Mouse (Mus musculus): ENCODE results near the gene Robo1. TPM values are rescaled to one million over a fixed set of nuclear protein-coding genes. Genes with fewer than 3 reads are reported as not detected.

The Robo1 gene
- polyA plus RNA-seq, 1 experiment = 3.5 TPM

DNA sequence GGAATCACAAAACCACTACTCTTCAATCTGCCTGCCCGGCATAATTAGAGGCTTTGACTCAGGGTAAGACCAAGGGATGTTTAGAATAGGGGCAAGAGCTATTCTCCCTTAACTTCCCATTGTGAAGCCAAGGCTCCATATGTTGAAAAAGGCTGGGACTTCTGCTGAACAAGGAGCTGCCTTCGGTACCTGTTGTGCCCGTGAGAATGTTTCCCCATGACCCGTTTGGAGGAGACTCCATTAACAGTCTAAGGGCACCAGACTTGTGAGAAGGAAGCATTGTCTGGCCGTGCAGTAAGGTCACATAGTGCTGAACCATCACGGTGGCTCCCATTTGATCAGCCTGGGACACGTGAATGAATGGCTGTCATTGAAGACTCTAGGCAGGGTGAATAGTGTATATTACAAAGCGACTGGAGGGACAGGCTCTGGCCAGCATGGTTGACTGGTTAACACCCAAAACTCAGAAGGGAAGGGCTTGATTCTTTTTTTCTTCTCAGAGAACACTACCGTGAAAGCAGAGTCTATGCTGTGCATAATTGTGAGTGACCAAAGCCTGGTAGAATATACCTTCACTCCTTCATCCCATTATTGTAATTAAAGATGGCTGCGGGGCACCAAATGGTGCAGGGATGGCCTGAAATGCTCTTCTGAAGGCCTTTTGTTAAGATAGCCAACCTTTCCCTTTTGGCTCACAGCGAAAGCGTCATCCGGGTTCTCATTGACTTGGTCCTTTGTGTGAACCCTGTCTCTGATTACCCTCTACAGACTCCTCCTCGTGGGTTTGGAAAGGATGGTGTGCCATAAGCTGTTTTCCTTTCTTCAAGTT lies 385.6 kb downstream of the Robo1 start:
- Histone ChIP-seq H3K36me3 (ENCODE audit: control insufficient read depth, insufficient read depth, low read length) (no peaks in the 10 kb centered on the region), H3K4me3 (ENCODE audit: control insufficient read depth, low read depth, low read length) (no peak overlapping the region), H3K27me3 (ENCODE audit: control insufficient read depth, insufficient read depth, low read length) (no peaks in the 10 kb centered on the region), H3K27ac (ENCODE audit: control insufficient read depth, insufficient read depth, low read depth, low read length) (no peak overlapping the region), H3K4me1 (ENCODE audit: control insufficient read depth, insufficient read depth, low read length) (no peaks in the 10 kb centered on the region)
- no peak for TF ChIP-seq POLR2A (IDR thresholded peaks at IDR 0.05; ENCODE audit: control insufficient read depth, low read depth, low read length)
- TF ChIP-seq CTCF (IDR thresholded peaks at IDR 0.05; ENCODE audit: control insufficient read depth, insufficient read depth, insufficient replicate concordance, low read depth, low read length) = no peak

- no peaks in the 10 kb centered on the region for H3K4me1 ChIP-seq (ENCODE audit: control insufficient read depth, insufficient read depth, low read length)
- no peak overlapping the region for H3K4me3 ChIP-seq (ENCODE audit: control insufficient read depth, low read depth, low read length)
- H3K36me3 ChIP-seq (ENCODE audit: control insufficient read depth, insufficient read depth, low read length) = no peaks in the 10 kb centered on the region
- TF ChIP-seq POLR2A (IDR thresholded peaks at IDR 0.05; ENCODE audit: control insufficient read depth, low read depth, low read length) (no peak), CTCF (IDR thresholded peaks at IDR 0.05; ENCODE audit: control insufficient read depth, insufficient read depth, insufficient replicate concordance, low read depth, low read length) (no peak)
- no peaks in the 10 kb centered on the region for H3K27me3 ChIP-seq (ENCODE audit: control insufficient read depth, insufficient read depth, low read length)
- H3K27ac ChIP-seq (ENCODE audit: control insufficient read depth, insufficient read depth, low read depth, low read length) = no peak overlapping the region
Observed at GRCm38 (mm10) chr16:72694787-72695186, 386.7 kb downstream of the Robo1 start.

GRCm38 (mm10) chr16:72699238-72700006 lies 391.3 kb downstream of the Robo1 start:
- H3K4me3 ChIP-seq (ENCODE audit: control insufficient read depth, low read depth, low read length) = no peak overlapping the region
- H3K36me3 ChIP-seq (ENCODE audit: control insufficient read depth, insufficient read depth, low read length) = no peaks in the 10 kb centered on the region
- H3K4me1 ChIP-seq (ENCODE audit: control insufficient read depth, insufficient read depth, low read length) = no peaks in the 10 kb centered on the region
- TF ChIP-seq POLR2A (IDR thresholded peaks at IDR 0.05; ENCODE audit: control insufficient read depth, low read depth, low read length) = no peak
- no peak for TF ChIP-seq CTCF (IDR thresholded peaks at IDR 0.05; ENCODE audit: control insufficient read depth, insufficient read depth, insufficient replicate concordance, low read depth, low read length)
- H3K27me3 ChIP-seq (ENCODE audit: control insufficient read depth, insufficient read depth, low read length) = no peaks in the 10 kb centered on the region
- H3K27ac ChIP-seq (ENCODE audit: control insufficient read depth, insufficient read depth, low read depth, low read length) = no peak overlapping the region

- Histone ChIP-seq H3K27me3 (ENCODE audit: control insufficient read depth, insufficient read depth, low read length) (no peaks in the 10 kb centered on the region), H3K36me3 (ENCODE audit: control insufficient read depth, insufficient read depth, low read length) (no peaks in the 10 kb centered on the region), H3K4me3 (ENCODE audit: control insufficient read depth, low read depth, low read length) (no peak overlapping the region), H3K27ac (ENCODE audit: control insufficient read depth, insufficient read depth, low read depth, low read length) (no peak overlapping the region), H3K4me1 (ENCODE audit: control insufficient read depth, insufficient read depth, low read length) (no peaks in the 10 kb centered on the region)
- TF ChIP-seq CTCF (IDR thresholded peaks at IDR 0.05; ENCODE audit: control insufficient read depth, insufficient read depth, insufficient replicate concordance, low read depth, low read length) = no peak
- no peak for TF ChIP-seq POLR2A (IDR thresholded peaks at IDR 0.05; ENCODE audit: control insufficient read depth, low read depth, low read length)
Observed at GRCm38 (mm10) chr16:72700297-72700696, 392.2 kb downstream of the Robo1 start.

DNA sequence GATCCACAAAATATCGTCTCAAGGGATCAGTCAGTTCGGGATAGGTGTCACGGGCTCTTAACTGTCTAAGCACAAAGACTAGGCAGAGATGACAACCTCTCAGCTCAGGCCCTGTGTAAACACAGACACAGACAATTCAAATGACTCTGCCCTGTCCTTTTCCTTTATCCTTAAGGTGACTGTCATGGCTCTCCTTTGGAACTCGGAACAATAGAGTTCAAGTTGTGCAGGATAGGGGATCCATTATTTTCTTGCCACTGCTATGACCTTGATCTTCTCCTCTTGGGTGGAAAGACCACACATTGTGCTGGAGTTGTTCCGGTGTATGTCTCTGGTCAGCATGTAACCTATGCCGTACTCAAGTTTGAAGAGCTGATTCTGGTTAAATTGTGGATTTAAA lies 395.4 kb downstream of the Robo1 start:
- TF ChIP-seq CTCF (IDR thresholded peaks at IDR 0.05; ENCODE audit: control insufficient read depth, insufficient read depth, insufficient replicate concordance, low read depth, low read length) (no peak), POLR2A (IDR thresholded peaks at IDR 0.05; ENCODE audit: control insufficient read depth, low read depth, low read length) (no peak)

GRCm38 (mm10) chr16:72705851-72706250 lies 397.7 kb downstream of the Robo1 start:
- no peak for TF ChIP-seq CTCF (IDR thresholded peaks at IDR 0.05; ENCODE audit: control insufficient read depth, insufficient read depth, insufficient replicate concordance, low read depth, low read length)
- no peak for TF ChIP-seq POLR2A (IDR thresholded peaks at IDR 0.05; ENCODE audit: control insufficient read depth, low read depth, low read length)
- Histone ChIP-seq H3K27ac (ENCODE audit: control insufficient read depth, insufficient read depth, low read depth, low read length) (no peak overlapping the region), H3K27me3 (ENCODE audit: control insufficient read depth, insufficient read depth, low read length) (no peaks in the 10 kb centered on the region), H3K36me3 (ENCODE audit: control insufficient read depth, insufficient read depth, low read length) (no peaks in the 10 kb centered on the region), H3K4me3 (ENCODE audit: control insufficient read depth, low read depth, low read length) (no peak overlapping the region), H3K4me1 (ENCODE audit: control insufficient read depth, insufficient read depth, low read length) (no peaks in the 10 kb centered on the region)

More for the DNA sequence above, 395.4 kb downstream of the Robo1 start:
- Histone ChIP-seq H3K27ac (ENCODE audit: control insufficient read depth, insufficient read depth, low read depth, low read length) (no peak overlapping the region), H3K36me3 (ENCODE audit: control insufficient read depth, insufficient read depth, low read length) (no peaks in the 10 kb centered on the region), H3K4me3 (ENCODE audit: control insufficient read depth, low read depth, low read length) (no peak overlapping the region), H3K4me1 (ENCODE audit: control insufficient read depth, insufficient read depth, low read length) (no peaks in the 10 kb centered on the region), H3K27me3 (ENCODE audit: control insufficient read depth, insufficient read depth, low read length) (no peaks in the 10 kb centered on the region)

- TF ChIP-seq POLR2A (IDR thresholded peaks at IDR 0.05; ENCODE audit: control insufficient read depth, low read depth, low read length) = no peak
- TF ChIP-seq CTCF (IDR thresholded peaks at IDR 0.05; ENCODE audit: control insufficient read depth, insufficient read depth, insufficient replicate concordance, low read depth, low read length) = no peak
- Histone ChIP-seq H3K27me3 (ENCODE audit: control insufficient read depth, insufficient read depth, low read length) (no peaks in the 10 kb centered on the region), H3K4me1 (ENCODE audit: control insufficient read depth, insufficient read depth, low read length) (no peaks in the 10 kb centered on the region), H3K27ac (ENCODE audit: control insufficient read depth, insufficient read depth, low read depth, low read length) (no peak overlapping the region), H3K4me3 (ENCODE audit: control insufficient read depth, low read depth, low read length) (no peak overlapping the region), H3K36me3 (ENCODE audit: control insufficient read depth, insufficient read depth, low read length) (no peaks in the 10 kb centered on the region)
Observed at GRCm38 (mm10) chr16:72708526-72708925, 400.4 kb downstream of the Robo1 start.
